Mouse (Mus musculus) thymus, postnatal 25 days (tissue): ENCODE results near the gene Gpha2.

ENCODE experiments used
- DNase-seq: peaks from one replicate; pipeline ENCODE4 v3.0.0; 2022

Gene Gpha2

GRCm38 (mm10) chr19:6242281-6242680 lies 16.1 kb downstream of the Gpha2 start:
- peak; percentile 58 for DNase-seq

GRCm38 (mm10) chr19:6243226-6243625 lies 17.0 kb downstream of the Gpha2 start:
- no peak for DNase-seq

- DNase-seq, result no peak
These were observed 19.6 kb downstream of the Gpha2 start for GRCm38 (mm10) chr19:6245806-6246205.

DNA sequence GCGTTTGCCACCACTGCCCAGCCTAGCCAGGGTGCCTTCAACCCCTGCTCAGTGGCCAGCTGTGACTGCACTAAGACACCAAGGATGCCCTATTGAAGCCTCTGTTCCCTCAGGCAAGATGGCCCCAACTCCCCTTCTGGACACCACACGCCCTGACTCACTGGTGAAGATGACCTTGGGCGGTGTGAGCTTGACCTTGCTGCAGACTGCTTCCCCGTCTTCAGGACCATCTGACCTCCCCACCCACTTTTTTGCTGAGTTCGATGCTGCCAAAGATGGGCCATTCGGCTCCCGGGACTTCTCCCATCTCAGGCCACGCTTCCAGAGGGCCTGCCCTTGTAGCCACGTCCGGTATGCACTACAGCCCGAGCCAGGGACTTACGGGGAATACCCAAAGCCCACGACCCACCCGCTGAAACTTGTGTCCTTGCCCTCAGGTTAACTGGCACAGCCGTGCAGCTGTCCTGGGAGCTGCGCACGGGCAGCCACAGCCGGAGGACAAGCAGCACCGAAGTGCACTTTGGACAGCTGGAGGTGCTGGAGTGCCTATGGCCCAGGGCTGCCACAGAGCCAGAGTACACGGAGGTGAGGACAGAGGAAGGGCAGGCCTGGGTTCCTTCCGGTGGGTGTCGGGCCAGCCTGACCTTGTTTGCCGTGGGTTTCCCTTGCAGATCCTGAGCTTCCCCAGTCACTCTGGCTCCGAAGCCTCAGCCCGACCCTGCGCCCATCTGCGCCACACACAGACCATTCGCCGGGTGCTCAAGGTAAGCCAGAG lies 21.5 kb downstream of the Gpha2 start:
- no peak for DNase-seq

GRCm38 (mm10) chr19:6253021-6253420 lies 26.8 kb downstream of the Gpha2 start:
- DNase-seq, result no peak

- peak; percentile 44 for DNase-seq
These were observed 34.2 kb downstream of the Gpha2 start for GRCm38 (mm10) chr19:6260428-6260827.

- no peak for DNase-seq
These were observed 34.8 kb downstream of the Gpha2 start for GRCm38 (mm10) chr19:6260946-6261345.

DNA sequence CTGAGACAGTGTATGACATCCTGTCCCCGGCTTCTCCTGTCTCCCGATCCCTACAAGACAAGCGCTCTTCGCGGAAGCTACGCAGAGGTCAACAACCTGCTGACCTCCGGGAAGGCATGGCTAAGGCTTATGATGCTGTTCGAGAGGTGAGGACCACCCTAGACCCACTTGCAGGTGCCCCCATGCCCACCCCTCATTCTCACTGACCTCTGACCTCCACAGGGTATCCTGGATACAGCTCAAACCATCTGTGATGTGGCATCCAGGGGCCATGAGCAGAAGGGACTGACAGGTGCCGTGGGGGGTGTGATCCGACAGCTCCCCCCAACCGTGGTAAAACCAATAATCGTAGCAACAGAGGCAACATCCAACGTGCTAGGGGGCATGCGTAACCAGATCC lies 35.2 kb downstream of the Gpha2 start:
- no peak for DNase-seq

- DNase-seq, result peak; percentile 77
These were observed 36.0 kb downstream of the Gpha2 start for GRCm38 (mm10) chr19:6262222-6262621.

DNA sequence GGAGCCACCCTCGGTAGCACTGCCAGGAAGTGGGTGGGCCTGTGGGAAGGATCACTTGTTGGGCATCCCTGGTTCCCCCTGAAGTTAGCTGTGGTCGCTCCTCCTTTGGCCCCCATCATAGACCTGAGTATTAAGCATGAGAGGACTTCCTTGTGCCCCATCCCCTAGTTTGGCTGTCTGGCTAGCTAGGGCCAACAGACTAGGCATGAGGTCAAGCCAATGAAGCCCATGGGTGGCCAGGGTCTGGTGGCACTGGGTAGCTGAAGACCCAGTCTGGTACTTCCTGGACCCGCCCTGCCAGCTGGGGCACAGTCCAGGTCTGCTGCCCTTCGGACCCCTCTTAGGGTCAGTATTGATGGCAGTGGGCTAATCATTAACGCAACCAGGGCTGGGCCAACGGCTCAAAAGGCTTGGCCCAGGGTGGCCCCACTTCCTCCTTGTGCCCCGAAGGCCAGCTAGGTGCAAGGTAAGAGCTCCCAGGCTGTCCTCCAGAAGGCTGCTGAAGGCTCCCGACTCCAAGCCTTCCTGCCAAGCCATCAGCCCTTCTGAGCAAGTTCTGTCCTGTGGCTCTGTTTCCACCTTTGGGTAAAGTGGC lies 36.8 kb downstream of the Gpha2 start:
- DNase-seq, result no peak

DNA sequence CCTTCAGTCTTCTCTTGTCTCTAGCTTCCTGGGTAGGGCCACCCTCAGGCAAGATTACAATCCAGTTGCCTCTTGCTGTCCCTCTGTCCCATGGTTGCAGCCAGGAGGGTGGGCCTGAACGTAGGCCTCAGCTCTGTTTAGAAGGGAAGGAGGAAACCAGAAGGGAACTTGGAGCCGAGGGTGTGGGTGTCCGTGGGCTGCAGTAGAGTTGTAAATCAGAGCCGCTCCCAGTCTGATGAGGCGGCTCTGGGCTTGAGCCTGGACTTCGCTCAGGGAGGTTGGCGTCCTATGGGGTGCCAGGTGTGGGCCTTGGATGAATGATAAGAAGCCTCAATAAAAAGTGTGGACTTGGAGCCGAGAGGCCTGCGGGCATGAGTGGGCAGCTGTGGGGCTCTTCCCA lies 38.0 kb downstream of the Gpha2 start:
- no peak for DNase-seq

DNA sequence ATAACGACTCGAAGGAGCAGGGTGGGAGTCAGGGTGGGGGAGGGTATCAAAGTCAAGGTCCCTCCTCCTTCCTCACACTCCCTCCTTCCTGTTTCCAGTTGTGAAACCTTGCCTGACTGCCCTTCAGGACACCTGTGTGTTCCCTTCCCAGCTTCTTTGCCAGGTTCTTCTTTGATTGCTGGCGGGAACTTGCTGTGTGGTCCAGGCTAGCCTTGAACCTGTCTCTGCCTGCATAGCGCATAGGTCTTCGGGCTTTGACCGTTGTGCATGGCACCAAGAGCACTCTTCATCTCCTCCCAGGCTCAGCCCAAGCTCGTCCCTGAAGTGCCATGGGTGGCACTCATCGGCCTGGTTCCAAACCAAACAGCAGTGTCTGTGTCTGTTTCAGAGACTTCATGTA lies 38.8 kb downstream of the Gpha2 start:
- DNase-seq, result no peak

DNA sequence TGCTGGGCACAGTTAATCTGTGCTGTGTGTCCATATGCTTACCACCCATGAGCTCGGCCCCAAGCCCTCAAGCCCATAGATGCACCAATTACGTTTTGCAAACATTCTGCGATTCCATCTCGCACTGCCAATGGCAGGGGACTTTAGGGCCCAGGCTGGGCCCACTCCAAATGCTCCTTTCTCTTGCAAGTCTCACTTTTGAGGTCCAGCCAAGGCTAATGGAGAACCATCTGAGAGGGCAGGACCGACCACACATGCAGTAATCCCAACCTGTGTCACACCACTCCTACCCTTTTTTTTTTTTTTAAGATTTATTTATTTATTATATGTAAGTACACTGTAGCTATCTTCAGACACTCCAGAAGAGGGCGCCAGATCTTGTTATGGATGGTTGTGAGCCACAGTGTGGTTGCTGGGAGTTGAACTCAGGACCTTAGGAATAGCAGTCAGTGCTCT lies 39.6 kb downstream of the Gpha2 start:
- no peak for DNase-seq

- no peak for DNase-seq
These were observed 41.4 kb downstream of the Gpha2 start for GRCm38 (mm10) chr19:6267306-6268169.

DNA sequence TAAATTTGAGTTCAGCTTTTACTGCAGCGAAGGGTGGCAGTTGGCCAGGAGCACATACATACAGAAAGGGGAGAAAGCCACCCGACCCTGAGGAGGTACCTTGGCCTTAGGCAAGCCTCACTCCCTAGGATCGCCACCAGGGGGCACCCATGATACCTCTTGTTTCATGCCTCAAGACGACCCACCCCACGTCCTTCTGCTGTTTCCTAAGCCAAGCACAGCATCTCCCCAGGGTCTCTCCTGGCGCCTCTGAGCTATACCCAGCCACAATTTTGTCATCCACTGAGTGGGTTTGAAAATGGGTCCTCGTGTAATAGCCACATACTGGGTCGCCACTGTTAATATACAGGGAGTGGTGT lies 42.0 kb downstream of the Gpha2 start:
- DNase-seq, result peak; percentile 89

GRCm38 (mm10) chr19:6268670-6269132 lies 42.5 kb downstream of the Gpha2 start:
- no peak for DNase-seq

GRCm38 (mm10) chr19:6269798-6270475 lies 43.8 kb downstream of the Gpha2 start:
- DNase-seq, result no peak

GRCm38 (mm10) chr19:6270661-6271060 lies 44.5 kb downstream of the Gpha2 start:
- DNase-seq, result no peak

DNA sequence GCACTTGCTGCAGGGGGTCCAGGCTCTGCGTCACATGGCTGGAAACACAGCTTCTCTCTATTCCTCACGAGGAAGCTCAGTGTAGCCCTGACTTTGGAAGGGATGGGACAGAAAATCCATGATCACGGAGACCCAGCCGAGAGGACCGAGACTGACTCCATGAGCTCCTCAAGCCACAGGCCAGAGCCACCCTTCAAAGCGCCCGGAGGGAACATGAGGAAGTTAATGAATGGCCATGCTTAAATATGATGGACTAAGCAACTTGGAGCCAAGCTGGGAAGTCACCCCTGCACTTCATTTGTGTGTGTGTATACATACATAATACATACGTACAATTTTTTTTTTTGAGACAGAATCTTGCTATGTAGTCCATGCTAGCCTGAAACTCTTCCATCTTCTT lies 45.0 kb downstream of the Gpha2 start:
- no peak for DNase-seq

- DNase-seq, result no peak
These were observed 45.9 kb downstream of the Gpha2 start for GRCm38 (mm10) chr19:6272053-6272452.

DNA sequence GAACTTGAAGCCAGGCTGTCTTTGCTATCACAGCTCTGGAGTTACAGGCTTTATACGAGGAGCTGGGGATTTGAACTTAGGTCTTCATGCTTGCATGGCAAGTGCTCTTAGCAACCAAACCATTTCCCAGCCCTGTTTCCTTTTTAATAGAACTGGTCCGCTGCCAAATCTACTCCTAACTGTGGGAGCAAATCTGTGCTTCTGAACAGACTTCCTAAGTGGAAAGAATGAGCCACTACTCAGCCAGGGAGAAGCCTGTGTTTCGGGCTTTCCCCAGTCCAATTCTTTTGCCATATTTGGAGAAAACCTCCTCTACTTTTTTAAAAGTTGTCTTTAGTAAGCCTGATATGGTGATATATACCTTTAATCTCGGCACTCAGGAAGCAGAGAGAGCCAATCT lies 46.6 kb downstream of the Gpha2 start:
- DNase-seq, result no peak

DNA sequence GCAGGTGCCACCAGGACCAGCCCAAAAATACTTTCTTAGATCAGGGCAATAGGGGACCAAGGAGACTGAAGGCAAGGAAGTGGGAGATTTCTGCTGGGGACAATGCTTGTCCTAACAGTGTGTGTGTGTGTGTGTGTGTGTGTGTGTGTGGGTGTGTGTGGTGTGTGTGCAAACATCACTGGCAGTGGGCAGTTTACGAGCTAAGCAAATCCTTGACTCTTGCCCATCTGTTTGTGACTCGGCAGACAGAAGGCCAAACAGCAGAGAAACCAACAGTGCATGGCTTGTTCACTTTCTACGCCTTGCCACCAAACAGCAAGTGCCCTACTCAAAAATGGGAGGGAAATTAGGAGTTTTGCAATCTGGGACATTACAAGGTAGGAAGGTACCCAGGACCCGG lies 47.4 kb downstream of the Gpha2 start:
- DNase-seq, result no peak

DNA sequence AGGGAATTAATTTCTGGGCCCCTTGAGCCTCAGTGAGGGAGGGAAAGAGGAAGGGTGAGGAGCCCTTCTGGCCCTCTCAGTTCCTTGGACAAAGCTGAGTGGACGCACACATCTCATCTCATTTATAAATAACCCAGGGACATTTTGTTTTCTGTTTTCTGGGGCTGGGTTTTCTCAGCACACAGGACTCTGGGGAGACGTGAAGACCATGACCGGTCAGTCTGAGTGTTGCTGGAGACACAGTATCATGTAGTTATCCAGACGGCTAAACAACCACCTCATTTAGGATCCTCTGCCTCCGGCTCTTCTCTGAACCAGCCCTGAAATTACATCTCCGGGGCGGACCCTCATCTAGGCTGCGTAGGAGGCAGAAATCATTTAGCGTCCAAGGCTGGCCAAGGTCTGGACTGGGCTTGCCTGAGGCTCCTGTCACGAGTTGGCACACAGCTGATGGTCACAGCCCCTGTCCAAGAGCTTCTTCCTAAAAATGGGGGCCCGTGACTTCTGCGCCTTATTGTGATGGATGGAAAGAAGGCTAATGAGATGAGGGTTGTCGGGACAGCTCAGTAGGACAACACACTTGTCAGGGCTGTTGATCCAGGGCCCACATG lies 47.9 kb downstream of the Gpha2 start:
- DNase-seq, result no peak
